Mouse (Mus musculus): ENCODE data around the gene Cped1. TPM values are rescaled to one million over a fixed set of nuclear protein-coding genes. Genes with fewer than 3 reads are reported as not detected.
A peak's percentile ranks its signal among the peaks of the same experiment; 100 is the strongest.
"Not testable (repeated sequence)": the region's sequence is repeated elsewhere in the genome, so short reads cannot be mapped to it uniquely, and the experiment has no call there.

Cped1 gene
- polyA plus RNA-seq, 1 experiment from 2014 or later = 4.3 TPM

DNA sequence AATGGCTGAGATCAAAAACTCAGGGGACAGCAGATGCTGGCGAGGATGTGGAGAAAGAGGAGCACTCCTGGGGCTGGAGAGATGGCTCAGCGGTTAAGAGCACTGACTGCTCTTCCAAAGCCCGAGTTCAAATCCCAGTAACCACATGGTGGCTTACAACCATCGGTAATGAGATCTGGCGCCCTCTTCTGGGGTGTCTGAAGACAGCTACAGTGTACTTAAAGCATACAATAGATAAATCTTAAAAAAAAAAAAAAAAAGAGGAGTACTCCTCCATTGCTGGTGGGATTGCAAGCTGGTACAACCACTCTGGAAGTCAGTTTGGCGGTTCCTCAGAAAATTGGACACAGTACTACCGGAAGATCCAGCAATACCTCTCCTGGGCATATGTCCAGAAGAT lies 54.0 kb downstream of the Cped1 start:
- not testable (repeated sequence) for H3K4me2 ChIP-seq (ENCODE audit: low read length); H3K4me3 ChIP-seq (ENCODE audit: low read depth, low read length); H3K27me3 ChIP-seq (replicated peaks; ENCODE audit: control insufficient read depth, insufficient read depth, low read length); H3K9ac ChIP-seq (ENCODE audit: low read length); H3K27ac ChIP-seq (ENCODE audit: low read depth, low read length); DNase-seq (ENCODE audit: low spot score); H3K4me1 ChIP-seq (ENCODE audit: control insufficient read depth, insufficient read depth, low read length); H3K9me3 ChIP-seq (replicated peaks; ENCODE audit: control insufficient read depth, low read length); ATAC-seq; H3K36me3 ChIP-seq (ENCODE audit: control insufficient read depth, insufficient read depth, low read length)
- WGBS = 67% methylated on average over 7 of the region's 7 CpGs

GRCm38 (mm10) chr6:22044880-22045605 lies 59.3 kb downstream of the Cped1 start:
- no peaks in the 10 kb centered on the region for H3K27me3 ChIP-seq (replicated peaks; ENCODE audit: control insufficient read depth, insufficient read depth, low read length)
- ATAC-seq (no peak), DNase-seq (ENCODE audit: low spot score) (no peak)
- WGBS = 86% methylated on average over 9 of the region's 9 CpGs
- no peak overlapping the region for H3K4me3 ChIP-seq (ENCODE audit: low read depth, low read length)
- H3K9ac ChIP-seq (ENCODE audit: low read length) = no peak overlapping the region
- H3K9me3 ChIP-seq (replicated peaks; ENCODE audit: control insufficient read depth, low read length) = no peaks in the 10 kb centered on the region
- no peak overlapping the region for H3K4me2 ChIP-seq (ENCODE audit: low read length)
- no peak overlapping the region for H3K27ac ChIP-seq (ENCODE audit: low read depth, low read length)
- no peaks in the 10 kb centered on the region for H3K4me1 ChIP-seq (ENCODE audit: control insufficient read depth, insufficient read depth, low read length)
- H3K36me3 ChIP-seq (ENCODE audit: control insufficient read depth, insufficient read depth, low read length) = no peaks in the 10 kb centered on the region

GRCm38 (mm10) chr6:22047101-22047500 lies 61.4 kb downstream of the Cped1 start:
- no peak for ATAC-seq

DNA sequence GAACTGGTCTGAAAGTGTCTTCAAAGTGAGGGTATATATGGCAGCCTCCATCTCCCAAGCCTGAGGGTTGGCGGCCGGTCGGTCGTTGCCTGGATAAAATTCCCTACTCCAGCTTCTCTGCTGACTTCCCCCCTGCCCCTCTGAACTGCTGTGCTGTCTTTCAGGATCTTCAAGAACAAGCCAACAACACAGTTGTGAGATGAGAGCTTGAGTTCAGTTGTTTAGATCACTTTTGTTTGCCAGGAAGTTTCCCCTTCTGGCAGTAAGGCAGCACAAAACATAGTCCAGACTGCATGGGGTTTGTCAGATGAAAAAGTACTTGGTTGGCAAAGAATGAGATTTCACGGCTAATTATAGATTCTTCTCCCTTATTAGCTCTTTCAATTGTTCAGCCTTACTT lies 63.4 kb downstream of the Cped1 start:
- ATAC-seq (no peak), DNase-seq (ENCODE audit: low spot score) (no peak)
- H3K4me1 ChIP-seq (ENCODE audit: control insufficient read depth, insufficient read depth, low read length) = no peaks in the 10 kb centered on the region
- H3K4me3 ChIP-seq (ENCODE audit: low read depth, low read length) = no peak overlapping the region
- H3K27me3 ChIP-seq (replicated peaks; ENCODE audit: control insufficient read depth, insufficient read depth, low read length) = no peaks in the 10 kb centered on the region
- no peak overlapping the region for H3K4me2 ChIP-seq (ENCODE audit: low read length)
- H3K9ac ChIP-seq (ENCODE audit: low read length) = no peak overlapping the region
- no peaks in the 10 kb centered on the region for H3K36me3 ChIP-seq (ENCODE audit: control insufficient read depth, insufficient read depth, low read length)
- 71% methylated on average over 5 of the region's 5 CpGs for WGBS
- no peak overlapping the region for H3K27ac ChIP-seq (ENCODE audit: low read depth, low read length)
- H3K9me3 ChIP-seq (replicated peaks; ENCODE audit: control insufficient read depth, low read length) = no peaks in the 10 kb centered on the region

More at GRCm38 (mm10) chr6:22047101-22047500, 61.4 kb downstream of the Cped1 start:
- no peak for DNase-seq (ENCODE audit: low spot score)
- WGBS = 91% methylated on average over 2 of the region's 2 CpGs
- H3K9me3 ChIP-seq (replicated peaks; ENCODE audit: control insufficient read depth, low read length) = no peaks in the 10 kb centered on the region
- no peak overlapping the region for H3K27ac ChIP-seq (ENCODE audit: low read depth, low read length)
- no peaks in the 10 kb centered on the region for H3K4me1 ChIP-seq (ENCODE audit: control insufficient read depth, insufficient read depth, low read length)
- H3K9ac ChIP-seq (ENCODE audit: low read length) = no peak overlapping the region
- H3K4me3 ChIP-seq (ENCODE audit: low read depth, low read length) = no peak overlapping the region
- H3K36me3 ChIP-seq (ENCODE audit: control insufficient read depth, insufficient read depth, low read length) = no peaks in the 10 kb centered on the region
- H3K27me3 ChIP-seq (replicated peaks; ENCODE audit: control insufficient read depth, insufficient read depth, low read length) = no peaks in the 10 kb centered on the region
- no peak overlapping the region for H3K4me2 ChIP-seq (ENCODE audit: low read length)

DNA sequence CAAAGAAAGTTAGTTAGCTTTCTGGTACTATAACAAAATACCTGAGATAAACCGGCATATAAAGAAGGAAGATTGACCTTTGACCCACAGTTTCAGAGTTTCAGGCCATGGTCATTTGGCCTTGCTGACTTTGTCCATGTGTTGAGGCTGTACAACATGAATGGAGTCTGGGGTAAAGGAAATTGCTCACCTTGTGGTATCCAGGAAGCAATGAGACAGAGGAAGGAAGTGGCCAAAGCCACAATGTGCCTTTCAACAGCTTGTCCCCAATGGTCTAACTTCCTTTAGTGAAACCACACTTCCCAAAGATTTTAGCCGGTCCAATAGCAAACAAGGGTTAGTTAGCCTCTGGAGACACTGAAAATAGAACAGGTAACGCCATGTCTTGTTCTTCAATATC lies 65.8 kb downstream of the Cped1 start:
- no peak for ATAC-seq
- H3K4me3 ChIP-seq (ENCODE audit: low read depth, low read length) = no peak overlapping the region

GRCm38 (mm10) chr6:22053014-22053413 lies 67.3 kb downstream of the Cped1 start:
- 92% methylated on average over 3 of the region's 3 CpGs for WGBS
- no peak overlapping the region for H3K4me3 ChIP-seq (ENCODE audit: low read depth, low read length)
- H3K27ac ChIP-seq (ENCODE audit: low read depth, low read length) = no peak overlapping the region
- DNase-seq (ENCODE audit: low spot score) (no peak), ATAC-seq (no peak)
- no peaks in the 10 kb centered on the region for H3K27me3 ChIP-seq (replicated peaks; ENCODE audit: control insufficient read depth, insufficient read depth, low read length)
- no peaks in the 10 kb centered on the region for H3K36me3 ChIP-seq (ENCODE audit: control insufficient read depth, insufficient read depth, low read length)
- H3K4me2 ChIP-seq (ENCODE audit: low read length) = no peak overlapping the region
- H3K9ac ChIP-seq (ENCODE audit: low read length) = no peak overlapping the region
- no peaks in the 10 kb centered on the region for H3K4me1 ChIP-seq (ENCODE audit: control insufficient read depth, insufficient read depth, low read length)
- H3K9me3 ChIP-seq (replicated peaks; ENCODE audit: control insufficient read depth, low read length) = no peaks in the 10 kb centered on the region

More for the DNA sequence above, 65.8 kb downstream of the Cped1 start:
- Histone ChIP-seq H3K4me1 (ENCODE audit: control insufficient read depth, insufficient read depth, low read length) (no peaks in the 10 kb centered on the region), H3K4me2 (ENCODE audit: low read length) (no peak overlapping the region), H3K27ac (ENCODE audit: low read depth, low read length) (no peak overlapping the region), H3K9ac (ENCODE audit: low read length) (no peak overlapping the region), H3K27me3 (replicated peaks; ENCODE audit: control insufficient read depth, insufficient read depth, low read length) (no peaks in the 10 kb centered on the region), H3K36me3 (ENCODE audit: control insufficient read depth, insufficient read depth, low read length) (no peaks in the 10 kb centered on the region), H3K9me3 (replicated peaks; ENCODE audit: control insufficient read depth, low read length) (no peaks in the 10 kb centered on the region)
- no peak for DNase-seq (ENCODE audit: low spot score)
- 94% methylated on average over 3 of the region's 3 CpGs for WGBS

GRCm38 (mm10) chr6:22064341-22064740 lies 78.6 kb downstream of the Cped1 start:
- no peak for ATAC-seq
- Histone ChIP-seq H3K4me2 (ENCODE audit: low read length) (no peak overlapping the region), H3K9me3 (replicated peaks; ENCODE audit: control insufficient read depth, low read length) (no peaks in the 10 kb centered on the region), H3K9ac (ENCODE audit: low read length) (no peak overlapping the region), H3K4me3 (ENCODE audit: low read depth, low read length) (no peak overlapping the region), H3K4me1 (ENCODE audit: control insufficient read depth, insufficient read depth, low read length) (no peaks in the 10 kb centered on the region), H3K27ac (ENCODE audit: low read depth, low read length) (no peak overlapping the region), H3K27me3 (replicated peaks; ENCODE audit: control insufficient read depth, insufficient read depth, low read length) (no peaks in the 10 kb centered on the region), H3K36me3 (ENCODE audit: control insufficient read depth, insufficient read depth, low read length) (no peaks in the 10 kb centered on the region)
- no peak for DNase-seq (ENCODE audit: low spot score)
- 91% methylated on average over 4 of the region's 4 CpGs for WGBS

GRCm38 (mm10) chr6:22070603-22071322 lies 85.0 kb downstream of the Cped1 start:
- no peak overlapping the region for H3K4me3 ChIP-seq (ENCODE audit: low read depth, low read length)
- WGBS = 84% methylated on average over 15 of the region's 15 CpGs
- ATAC-seq (peak; percentile 44), DNase-seq (ENCODE audit: low spot score) (no peak)
- no peak overlapping the region for H3K9ac ChIP-seq (ENCODE audit: low read length)
- H3K27ac ChIP-seq (ENCODE audit: low read depth, low read length) = no peak overlapping the region
- H3K36me3 ChIP-seq (ENCODE audit: control insufficient read depth, insufficient read depth, low read length) = no peaks in the 10 kb centered on the region
- H3K4me2 ChIP-seq (ENCODE audit: low read length) = no peak overlapping the region
- no peaks in the 10 kb centered on the region for H3K27me3 ChIP-seq (replicated peaks; ENCODE audit: control insufficient read depth, insufficient read depth, low read length)
- H3K4me1 ChIP-seq (ENCODE audit: control insufficient read depth, insufficient read depth, low read length) = no peaks in the 10 kb centered on the region
- H3K9me3 ChIP-seq (replicated peaks; ENCODE audit: control insufficient read depth, low read length) = no peaks in the 10 kb centered on the region

- Histone ChIP-seq H3K9ac (ENCODE audit: low read length) (no peak overlapping the region), H3K4me1 (ENCODE audit: control insufficient read depth, insufficient read depth, low read length) (no peaks in the 10 kb centered on the region), H3K27me3 (replicated peaks; ENCODE audit: control insufficient read depth, insufficient read depth, low read length) (no peaks in the 10 kb centered on the region), H3K36me3 (ENCODE audit: control insufficient read depth, insufficient read depth, low read length) (no peaks in the 10 kb centered on the region), H3K4me3 (ENCODE audit: low read depth, low read length) (no peak overlapping the region), H3K27ac (ENCODE audit: low read depth, low read length) (no peak overlapping the region), H3K4me2 (ENCODE audit: low read length) (no peak overlapping the region), H3K9me3 (replicated peaks; ENCODE audit: control insufficient read depth, low read length) (no peaks in the 10 kb centered on the region)
- 38% methylated on average over 4 of the region's 4 CpGs for WGBS
- DNase-seq (ENCODE audit: low spot score) = peak; percentile 71
- peak; percentile 73 for ATAC-seq
These were observed 85.7 kb downstream of the Cped1 start for GRCm38 (mm10) chr6:22071323-22071840.
